Mouse (Mus musculus) liver, embryonic 13.5 days (tissue): ENCODE results near the gene Fhod1. TPM values are rescaled to one million over a fixed set of nuclear protein-coding genes. Genes with fewer than 3 reads are reported as not detected.
"Not testable (repeated sequence)": the region's sequence is repeated elsewhere in the genome, so short reads cannot be mapped to it uniquely, and the experiment has no call there.

Experiments used
- ATAC-seq: fragments of 200-750 bp; cut with Nextera tagmentation; 2 replicates; pipeline ENCODE4 v1.8.0; 2017; ENCODE audit warnings: low read depth, mild to moderate bottlenecking, moderate number of reproducible peaks, moderate library complexity
- DNase-seq: peaks from one replicate; pipeline ENCODE4 v3.0.0; 2022
- H3K27ac ChIP-seq: fragments of 300-500 bp; sonication (generic); 2 replicates; pipeline ENCODE4 v1.5.1; 2015; ENCODE audit warnings: moderate library complexity, mild to moderate bottlenecking, inconsistent platforms
- H3K27me3 ChIP-seq: fragments of 300-500 bp; sonication (generic); 2 replicates; pipeline ENCODE4 v1.6.1; 2015; ENCODE audit warnings: mild to moderate bottlenecking, inconsistent platforms
- H3K36me3 ChIP-seq: fragments of 300-500 bp; sonication (generic); 2 replicates; pipeline ENCODE4 v1.6.1; 2015; ENCODE audit warnings: mild to moderate bottlenecking, inconsistent platforms
- H3K4me1 ChIP-seq: fragments of 300-500 bp; sonication (generic); replicated peaks from 2 replicates; pipeline ENCODE4 v1.6.1; 2015; ENCODE audit warnings: inconsistent platforms
- H3K4me2 ChIP-seq: fragments of 300-500 bp; sonication (generic); 2 replicates; pipeline ENCODE4 v1.6.1; 2015; ENCODE audit warnings: inconsistent platforms, mild to moderate bottlenecking, moderate library complexity
- H3K4me3 ChIP-seq: fragments of 300-500 bp; sonication (generic); replicated peaks from 2 replicates; pipeline ENCODE4 v1.5.1; 2015; ENCODE audit warnings: mild to moderate bottlenecking, inconsistent platforms
- H3K9ac ChIP-seq: fragments of 300-500 bp; sonication (generic); 2 replicates; pipeline ENCODE4 v1.6.1; 2015; ENCODE audit warnings: mild to moderate bottlenecking, inconsistent platforms
- H3K9me3 ChIP-seq: fragments of 300-500 bp; sonication (generic); replicated peaks from 2 replicates; pipeline ENCODE4 v1.6.1; 2016; ENCODE audit warnings: inconsistent platforms
- WGBS: fragments of 180-500 bp; shearing (Covaris S2); methylation state at CpG from one replicate; pipeline ENCODE4 v1.1.7; 2015; ENCODE audit not compliant: insufficient replicate concordance; 5-methylcytosine and 5-hydroxymethylcytosine counted together
- polyA plus RNA-seq: library from polyadenylated mRNA; unstranded; fragments of >200 nt; fragmentation: Nextera tagmentation; extraction: Ambion mirVana; gene quantifications from 2 replicates; pipeline ENCODE4 v1.2.1, GENCODE M21; 2015

Gene Fhod1
- polyA plus RNA-seq, 1 experiment from 2014 or later, result 0.71 TPM

GRCm38 (mm10) chr8:105292471-105292870 lies 55.3 kb downstream of the Fhod1 start:
- no peak overlapping the region for H3K4me3 ChIP-seq
- ATAC-seq (no peak), DNase-seq (no peak)
- H3K27me3 ChIP-seq, result peaks cover 23% of the 10 kb centered on the region
- H3K4me1 ChIP-seq, result peaks cover 47% of the 10 kb centered on the region
- no peaks in the 10 kb centered on the region for H3K9me3 ChIP-seq
- no peak overlapping the region for H3K4me2 ChIP-seq
- H3K36me3 ChIP-seq, result no peaks in the 10 kb centered on the region
- no peak overlapping the region for H3K27ac ChIP-seq
- no peak overlapping the region for H3K9ac ChIP-seq
- 74% methylated on average over 7 of the region's 7 CpGs for WGBS

DNA sequence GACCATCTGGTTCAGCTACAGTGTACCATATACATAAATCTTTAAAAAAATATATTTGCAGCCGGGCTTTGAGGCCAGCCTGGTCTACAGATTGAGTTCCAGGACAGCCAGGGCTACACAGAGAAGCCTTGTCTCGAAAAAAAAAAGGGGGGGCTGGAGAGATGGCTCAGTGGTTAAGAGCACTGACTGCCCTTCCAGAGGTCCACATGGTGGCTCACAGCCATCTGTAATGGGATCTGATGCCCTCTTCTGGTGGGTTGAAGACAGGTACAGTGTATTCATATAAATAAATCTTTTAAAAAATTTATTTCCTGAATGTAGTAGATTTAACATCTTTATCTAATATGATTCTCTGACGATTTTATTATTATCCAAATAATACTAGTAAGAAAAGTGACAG lies 56.0 kb downstream of the Fhod1 start:
- H3K4me3 ChIP-seq, H3K9ac ChIP-seq, DNase-seq, ATAC-seq, H3K36me3 ChIP-seq, H3K4me2 ChIP-seq, H3K9me3 ChIP-seq, H3K27ac ChIP-seq: not testable (repeated sequence)
- peaks cover 43% of the 10 kb centered on the region for H3K4me1 ChIP-seq
- peaks cover 23% of the 10 kb centered on the region for H3K27me3 ChIP-seq
- WGBS, result 38% methylated on average over 3 of the region's 3 CpGs

DNA sequence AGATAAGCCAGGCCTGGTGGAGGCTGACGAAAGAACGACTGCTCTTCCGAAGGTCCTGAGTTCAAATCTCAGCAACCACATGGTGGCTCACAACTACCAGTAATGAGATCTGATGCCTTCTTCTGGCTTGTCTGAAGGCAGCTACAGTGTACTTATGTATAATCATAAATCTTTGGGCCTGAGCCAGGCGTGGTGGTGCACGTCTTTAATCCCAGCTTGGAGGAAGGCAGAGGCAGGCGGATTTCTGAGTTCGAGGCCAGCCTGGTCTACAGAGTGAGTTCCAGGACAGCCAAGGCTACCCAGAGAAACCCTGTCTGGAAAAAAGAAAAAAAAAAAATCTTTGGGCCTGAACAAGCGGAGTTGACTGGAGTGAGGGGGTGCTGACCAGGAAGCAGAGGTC lies 56.4 kb downstream of the Fhod1 start:
- WGBS, result 73% methylated on average over 8 of the region's 8 CpGs
- H3K27me3 ChIP-seq, result peaks cover 28% of the 10 kb centered on the region
- H3K9ac ChIP-seq, DNase-seq, ATAC-seq, H3K27ac ChIP-seq, H3K36me3 ChIP-seq, H3K4me2 ChIP-seq, H3K9me3 ChIP-seq, H3K4me3 ChIP-seq: not testable (repeated sequence)
- peaks cover 38% of the 10 kb centered on the region for H3K4me1 ChIP-seq

DNA sequence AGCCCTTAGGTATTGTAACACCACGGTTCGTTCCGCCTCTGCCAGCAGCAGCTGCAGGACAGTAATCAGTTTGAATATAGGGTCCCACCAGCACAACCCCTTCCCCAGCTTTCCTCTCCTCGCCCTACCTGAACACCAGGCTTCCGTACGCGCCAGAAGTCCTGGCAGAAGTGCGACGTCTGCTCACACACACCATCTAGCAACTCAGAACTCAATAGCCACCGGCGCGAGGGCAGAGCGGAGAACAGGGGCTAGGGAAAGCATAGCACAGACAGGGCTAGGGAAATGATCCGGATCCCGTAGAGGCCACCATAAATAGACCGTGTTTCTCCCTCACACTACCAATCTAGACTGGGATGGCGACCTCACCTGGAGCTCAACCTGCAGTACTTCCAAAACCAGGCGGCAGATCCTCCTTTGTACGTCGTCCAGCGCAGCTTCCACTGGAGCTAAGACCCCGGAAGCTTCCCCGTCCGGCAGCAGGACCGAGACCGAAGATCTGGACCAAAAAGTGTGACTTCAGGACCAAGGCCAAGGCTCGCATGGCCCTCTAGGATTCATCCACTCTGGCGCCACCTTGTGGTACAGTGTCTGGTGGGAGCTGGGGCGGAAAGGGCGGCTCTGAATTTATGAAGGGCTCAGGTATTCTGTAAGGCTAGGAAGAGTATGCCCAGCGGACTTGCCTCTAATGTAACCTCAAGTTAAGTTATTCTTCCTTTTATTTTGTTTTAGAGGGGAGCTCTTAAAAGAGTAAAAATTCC lies 57.0 kb downstream of the Fhod1 start:
- peak; percentile 81 for DNase-seq
- Histone ChIP-seq H3K9ac (no peak overlapping the region), H3K36me3 (no peaks in the 10 kb centered on the region), H3K27me3 (peaks cover 32% of the 10 kb centered on the region), H3K4me2 (peak overlapping the region; percentile 87), H3K4me1 (peaks cover 32% of the 10 kb centered on the region), H3K9me3 (no peaks in the 10 kb centered on the region), H3K27ac (no peak overlapping the region), H3K4me3 (peak overlapping the region; percentile 61; the same call in 1 of the 2 replicates)
- 17% methylated on average over 31 of the region's 31 CpGs for WGBS
- ATAC-seq, result no peak

GRCm38 (mm10) chr8:105289805-105290460 lies 57.8 kb downstream of the Fhod1 start, which contains the start of gene 4931428F04Rik:
Gene 4931428F04Rik, minus strand, starts transcription at chr8:105289864.
- no peaks in the 10 kb centered on the region for H3K36me3 ChIP-seq
- H3K4me2 ChIP-seq, result peak within 1 kb of the TSS; percentile 87
- peaks cover 40% of the 10 kb centered on the region for H3K27me3 ChIP-seq
- H3K9me3 ChIP-seq, result no peaks in the 10 kb centered on the region
- ATAC-seq (peak; percentile 16), DNase-seq (no peak)
- peak within 1 kb of the TSS; percentile 55 for H3K9ac ChIP-seq
- H3K4me1 ChIP-seq, result peaks cover 29% of the 10 kb centered on the region
- WGBS, result 4% methylated on average over 43 of the region's 43 CpGs
- H3K27ac ChIP-seq, result peak within 1 kb of the TSS; percentile 59; the same call in 1 of the 2 replicates
- H3K4me3 ChIP-seq, result peak within 1 kb of the TSS; percentile 61

DNA sequence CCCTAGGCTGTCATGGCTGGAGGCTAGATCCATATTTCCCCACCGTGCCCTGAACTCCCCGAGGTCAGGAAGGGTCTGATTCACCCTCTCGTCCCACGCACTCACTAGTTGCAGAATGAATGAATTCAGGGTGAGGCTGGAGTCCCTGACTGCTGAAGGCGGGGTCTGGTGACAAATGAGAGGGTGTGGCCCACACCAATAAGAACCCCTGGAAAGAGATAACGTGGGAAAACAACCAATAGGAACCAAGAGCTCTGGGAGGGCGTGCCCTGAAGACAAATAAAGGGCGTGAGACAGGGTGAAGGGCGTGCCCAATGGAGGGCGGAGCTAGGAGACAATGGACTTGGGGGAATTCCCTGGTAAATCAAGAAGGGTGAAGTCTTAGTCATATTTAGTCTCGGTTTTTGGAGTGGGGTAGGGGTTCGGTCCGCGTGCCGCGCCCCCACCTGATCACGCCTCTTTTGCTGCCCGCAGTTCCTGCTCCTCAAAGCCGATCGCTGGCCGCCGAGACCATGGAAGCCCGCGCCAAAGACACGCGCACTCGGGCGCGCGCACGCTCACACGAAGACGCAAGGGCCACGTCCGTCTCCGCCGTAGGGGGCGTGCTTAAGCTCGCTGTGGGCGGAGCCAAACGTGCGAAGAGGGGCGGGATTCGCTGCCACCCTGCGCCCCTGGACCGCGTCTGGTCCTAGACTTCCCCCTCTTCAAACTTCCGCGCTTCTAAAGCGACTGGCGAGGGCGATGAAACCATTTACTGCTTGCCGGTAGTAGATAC lies 58.6 kb downstream of the Fhod1 start:
- H3K9ac ChIP-seq, result peak overlapping the region; percentile 55
- H3K4me1 ChIP-seq, result peaks cover 29% of the 10 kb centered on the region
- H3K4me2 ChIP-seq, result peak overlapping the region; percentile 87
- ATAC-seq (peak; percentile 82), DNase-seq (peak; percentile 82)
- H3K27ac ChIP-seq, result peak overlapping the region; percentile 59; the same call in 1 of the 2 replicates
- H3K4me3 ChIP-seq, result peak overlapping the region; percentile 61
- H3K36me3 ChIP-seq, result no peaks in the 10 kb centered on the region
- H3K9me3 ChIP-seq, result no peaks in the 10 kb centered on the region
- H3K27me3 ChIP-seq, result peaks cover 46% of the 10 kb centered on the region
- 1% methylated on average over 53 of the region's 53 CpGs for WGBS

DNA sequence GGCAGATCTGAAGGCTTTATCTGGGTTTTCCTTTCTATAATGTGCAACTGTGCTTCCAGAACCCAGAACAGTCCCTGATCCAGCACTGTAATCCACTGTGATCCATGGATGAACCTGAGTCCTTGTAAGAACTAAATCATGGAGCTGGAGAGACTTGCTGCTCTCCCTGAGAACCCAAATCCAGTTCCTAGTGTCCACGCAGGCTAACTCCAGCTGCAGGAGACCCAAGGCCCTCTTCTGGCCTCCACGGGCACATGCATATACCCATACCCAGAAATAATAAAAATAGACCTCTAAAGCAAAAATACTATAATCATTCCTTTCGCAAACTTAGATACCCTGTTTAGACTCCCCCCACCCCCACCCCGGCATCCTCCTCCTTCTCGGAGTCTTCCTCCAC lies 59.5 kb downstream of the Fhod1 start:
- WGBS, result 86% methylated on average over 5 of the region's 5 CpGs
- ATAC-seq, result no peak
- no peak overlapping the region for H3K4me2 ChIP-seq

DNA sequence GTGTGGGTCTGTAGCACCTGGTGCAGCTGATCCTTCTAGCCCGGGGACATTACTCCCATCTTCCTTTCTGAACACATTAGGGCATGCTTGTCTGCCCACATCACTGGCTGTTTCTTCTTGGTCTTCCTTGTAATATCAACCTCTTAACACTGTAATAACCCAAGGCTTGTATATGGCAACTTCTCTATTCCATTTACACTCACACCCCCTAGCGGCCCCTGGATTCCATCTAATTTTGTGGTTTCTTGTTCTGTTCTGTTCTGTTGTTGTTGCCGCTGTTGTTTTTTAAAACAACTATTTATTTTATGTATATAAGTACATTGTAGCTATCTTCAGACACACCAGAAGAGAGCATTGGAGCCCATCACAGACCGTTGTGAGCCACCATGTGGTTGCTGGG lies 60.8 kb downstream of the Fhod1 start:
- no peak overlapping the region for H3K27ac ChIP-seq
- no peak overlapping the region for H3K9ac ChIP-seq
- 67% methylated on average over 4 of the region's 4 CpGs for WGBS

More for the DNA sequence above, 59.5 kb downstream of the Fhod1 start:
- Histone ChIP-seq H3K27ac (no peak overlapping the region), H3K9ac (no peak overlapping the region), H3K9me3 (no peaks in the 10 kb centered on the region), H3K4me3 (no peak overlapping the region), H3K27me3 (peaks cover 50% of the 10 kb centered on the region), H3K36me3 (no peaks in the 10 kb centered on the region), H3K4me1 (peaks cover 34% of the 10 kb centered on the region)
- no peak for DNase-seq

DNA sequence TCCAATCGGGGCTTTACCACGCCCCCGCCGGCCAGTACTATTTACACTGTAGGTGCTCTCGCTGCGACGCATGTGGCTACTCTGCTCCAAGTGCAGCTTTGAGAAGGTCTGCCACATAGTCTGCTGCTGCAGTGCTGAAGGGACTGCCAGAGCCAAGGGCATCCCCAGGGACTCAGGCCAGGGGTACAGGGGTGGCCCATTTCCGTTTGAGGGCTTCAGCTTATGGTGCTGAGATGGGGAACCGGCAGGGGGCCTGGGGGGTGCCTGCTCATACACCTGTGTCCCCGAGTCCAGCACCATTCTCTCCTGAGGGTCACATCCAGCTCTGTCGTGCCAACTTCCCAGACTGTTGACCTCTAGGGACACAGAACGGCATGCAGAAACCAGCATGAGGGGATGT lies 62.2 kb downstream of the Fhod1 start:
- Histone ChIP-seq H3K4me1 (peaks cover 41% of the 10 kb centered on the region), H3K27me3 (peaks cover 69% of the 10 kb centered on the region), H3K9ac (no peak overlapping the region), H3K36me3 (0 out of 2 replicates have a peak, but pooled peaks cover 4% of the 10 kb centered on the region), H3K4me3 (no peak overlapping the region), H3K4me2 (no peak overlapping the region), H3K9me3 (no peaks in the 10 kb centered on the region), H3K27ac (no peak overlapping the region)
- ATAC-seq (no peak), DNase-seq (no peak)
- WGBS, result 53% methylated on average over 12 of the region's 12 CpGs

More for the DNA sequence above, 60.8 kb downstream of the Fhod1 start:
- ATAC-seq (no peak), DNase-seq (no peak)
- H3K4me2 ChIP-seq, result no peak overlapping the region
- H3K9me3 ChIP-seq, result no peaks in the 10 kb centered on the region
- no peaks in the 10 kb centered on the region for H3K36me3 ChIP-seq
- no peak overlapping the region for H3K4me3 ChIP-seq
- H3K4me1 ChIP-seq, result peaks cover 45% of the 10 kb centered on the region
- H3K27me3 ChIP-seq, result peaks cover 61% of the 10 kb centered on the region

GRCm38 (mm10) chr8:105283074-105283473 lies 64.7 kb downstream of the Fhod1 start:
- Histone ChIP-seq H3K9ac (no peak overlapping the region), H3K36me3 (0 out of 2 replicates have a peak, but pooled peaks cover 4% of the 10 kb centered on the region), H3K9me3 (no peaks in the 10 kb centered on the region), H3K4me1 (peaks cover 31% of the 10 kb centered on the region), H3K27ac (no peak overlapping the region), H3K4me2 (peak overlapping the region; percentile 45), H3K4me3 (peak overlapping the region; percentile 12; the same call in 1 of the 2 replicates), H3K27me3 (peaks cover 78% of the 10 kb centered on the region)
- WGBS, result 32% methylated on average over 22 of the region's 23 CpGs
- ATAC-seq, result peak; percentile 64
- DNase-seq, result peak; percentile 53

- ATAC-seq, result no peak
- Histone ChIP-seq H3K4me1 (peaks cover 29% of the 10 kb centered on the region), H3K4me3 (no peak overlapping the region), H3K4me2 (no peak overlapping the region), H3K27me3 (peaks cover 85% of the 10 kb centered on the region), H3K9me3 (no peaks in the 10 kb centered on the region), H3K9ac (no peak overlapping the region), H3K27ac (no peak overlapping the region), H3K36me3 (0 out of 2 replicates have a peak, but pooled peaks cover 4% of the 10 kb centered on the region)
- WGBS, result 31% methylated on average over 4 of the region's 4 CpGs
- DNase-seq, result no peak
These were observed 65.5 kb downstream of the Fhod1 start for GRCm38 (mm10) chr8:105282239-105282638.
